Mouse (Mus musculus) retina, postnatal 1 day (tissue): ENCODE measurements at regions not wholly inside any gene's neighbourhood (a gene's known extent, or its start where the extent isn't known, plus 50 kb on each side); places are given as distances from the start of the nearest gene placed in this dataset.
"Not testable (repeated sequence)": the region's sequence is repeated elsewhere in the genome, so short reads cannot be mapped to it uniquely, and the experiment has no call there.

Source experiments
- DNase-seq: peaks from one replicate; pipeline ENCODE4 v3.0.0-alpha.2; 2012

GRCm38 (mm10) chr3:138609749-138610148 is 83.8 kb downstream of the Eif4e start:
- no peak for DNase-seq

- DNase-seq: no peak
These were observed 87.1 kb downstream of the Eif4e start for GRCm38 (mm10) chr3:138612884-138613653.

- DNase-seq: no peak
These were observed 87.7 kb downstream of the Eif4e start for GRCm38 (mm10) chr3:138613680-138614079.

- DNase-seq: no peak
These were observed 88.9 kb downstream of the Eif4e start for GRCm38 (mm10) chr3:138614899-138615298.

DNA sequence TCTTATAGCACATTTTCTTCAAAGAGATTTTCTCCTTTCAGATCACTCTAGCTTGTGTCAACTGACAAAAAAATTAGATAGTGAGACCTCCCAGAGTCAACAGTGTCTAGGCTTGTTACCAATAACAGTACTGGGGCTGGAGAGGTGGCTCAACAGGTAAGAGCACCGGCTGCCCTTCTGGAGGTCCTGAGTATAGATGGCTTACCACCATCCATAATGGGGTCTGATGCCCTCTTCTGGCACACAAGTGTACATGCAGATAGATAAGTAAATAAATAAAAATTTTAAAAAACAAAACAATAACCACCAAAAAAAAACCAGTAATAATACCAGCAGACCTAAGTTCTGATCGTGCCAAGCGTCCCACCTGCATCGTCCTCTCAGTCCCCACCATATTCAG is 94.3 kb downstream of the Eif4e start:
- DNase-seq: peak; percentile 26

DNA sequence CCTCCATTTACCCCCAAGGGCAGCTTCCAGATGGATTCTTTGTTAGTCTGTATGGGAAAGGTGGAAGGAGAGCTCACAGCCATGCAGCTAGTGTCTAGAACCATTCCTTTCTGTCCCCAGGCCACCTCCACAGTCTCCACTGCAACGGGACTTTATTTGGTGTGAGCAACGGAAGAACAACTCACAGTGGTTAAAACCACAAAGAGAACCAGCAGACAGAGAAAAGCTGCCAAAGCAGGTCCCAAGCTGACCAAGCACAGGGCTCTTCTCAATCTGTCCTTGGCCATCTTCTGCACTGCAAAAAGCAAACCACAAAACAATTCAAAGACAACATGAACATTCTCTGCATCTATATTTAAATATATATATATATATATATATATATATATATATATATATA is 98.1 kb downstream of the Eif4e start:
- DNase-seq: no peak

GRCm38 (mm10) chr3:138626230-138626629 is 100.3 kb downstream of the Eif4e start:
- no peak for DNase-seq

DNA sequence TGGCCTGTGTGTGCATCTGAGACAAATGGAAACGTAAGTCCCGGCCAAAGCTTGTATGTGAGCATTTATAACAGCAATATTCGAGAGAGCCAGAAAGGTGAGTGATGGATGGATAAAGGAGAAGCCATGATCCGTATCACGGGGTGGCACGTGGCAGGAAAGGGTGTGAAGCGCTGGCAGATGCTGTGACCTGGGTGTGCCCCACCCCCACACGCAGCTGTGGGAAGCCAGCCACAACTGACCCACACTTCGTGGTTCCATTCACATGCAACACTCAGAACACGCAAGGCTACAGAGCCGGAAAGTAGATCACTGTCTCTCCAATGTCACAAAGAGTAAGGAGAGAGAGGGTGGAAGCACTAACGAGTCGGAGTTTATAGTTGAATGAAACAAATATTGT is 104.3 kb downstream of the Eif4e start:
- DNase-seq: no peak

GRCm38 (mm10) chr3:138632086-138632485 is 106.1 kb downstream of the Eif4e start:
- DNase-seq: no peak

DNA sequence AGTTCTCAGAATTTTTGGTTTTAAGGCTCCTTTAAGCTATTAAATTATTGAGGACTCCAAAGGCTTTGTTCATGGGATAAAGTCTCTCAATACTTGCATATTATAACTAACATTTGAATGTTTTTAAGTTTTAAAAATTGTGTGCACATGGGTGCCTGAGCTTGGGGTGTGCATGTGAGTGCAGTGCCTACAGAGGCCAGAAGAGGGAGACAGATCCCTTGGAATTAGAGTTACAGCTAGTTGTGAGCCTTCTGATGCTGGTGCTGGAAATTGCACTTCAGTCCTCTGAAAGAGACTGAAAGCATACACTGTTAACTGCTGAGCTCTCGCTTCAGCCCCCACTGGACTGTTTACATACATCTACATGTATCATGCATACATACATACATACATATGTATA is 100.0 kb upstream of the Tspan5 start:
- DNase-seq: no peak

DNA sequence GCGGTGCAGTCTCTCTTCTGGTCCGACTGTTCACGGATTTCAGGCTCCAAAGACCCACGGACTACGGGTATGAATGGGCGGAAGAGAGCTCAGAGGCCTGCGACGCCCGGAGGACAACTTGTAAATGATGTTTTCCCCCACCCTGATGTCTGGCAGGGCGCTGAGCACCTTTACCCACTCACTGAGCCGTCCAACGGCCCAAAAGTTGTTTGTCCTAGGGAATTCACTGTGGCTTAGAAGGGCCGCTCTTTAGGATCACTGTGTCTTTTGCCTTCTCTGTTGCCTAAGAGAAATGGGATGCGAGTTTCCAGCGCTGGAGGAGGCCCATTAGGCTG is 98.1 kb upstream of the Tspan5 start:
- no peak for DNase-seq

- peak; percentile 81 for DNase-seq
These were observed 97.6 kb upstream of the Tspan5 start for GRCm38 (mm10) chr3:138644286-138644951.

GRCm38 (mm10) chr3:138645320-138645719 is 96.7 kb upstream of the Tspan5 start:
- peak; percentile 79 for DNase-seq

GRCm38 (mm10) chr3:138649699-138650098 is 92.3 kb upstream of the Tspan5 start:
- DNase-seq: no peak

- not testable (repeated sequence) for DNase-seq
These were observed 91.3 kb upstream of the Tspan5 start for GRCm38 (mm10) chr3:138650671-138651070.

GRCm38 (mm10) chr3:138651361-138652205 is 90.4 kb upstream of the Tspan5 start:
- DNase-seq: no peak

- DNase-seq: no peak
These were observed 89.8 kb upstream of the Tspan5 start for GRCm38 (mm10) chr3:138652206-138652605.

- no peak for DNase-seq
These were observed 89.3 kb upstream of the Tspan5 start for GRCm38 (mm10) chr3:138652685-138653084.

DNA sequence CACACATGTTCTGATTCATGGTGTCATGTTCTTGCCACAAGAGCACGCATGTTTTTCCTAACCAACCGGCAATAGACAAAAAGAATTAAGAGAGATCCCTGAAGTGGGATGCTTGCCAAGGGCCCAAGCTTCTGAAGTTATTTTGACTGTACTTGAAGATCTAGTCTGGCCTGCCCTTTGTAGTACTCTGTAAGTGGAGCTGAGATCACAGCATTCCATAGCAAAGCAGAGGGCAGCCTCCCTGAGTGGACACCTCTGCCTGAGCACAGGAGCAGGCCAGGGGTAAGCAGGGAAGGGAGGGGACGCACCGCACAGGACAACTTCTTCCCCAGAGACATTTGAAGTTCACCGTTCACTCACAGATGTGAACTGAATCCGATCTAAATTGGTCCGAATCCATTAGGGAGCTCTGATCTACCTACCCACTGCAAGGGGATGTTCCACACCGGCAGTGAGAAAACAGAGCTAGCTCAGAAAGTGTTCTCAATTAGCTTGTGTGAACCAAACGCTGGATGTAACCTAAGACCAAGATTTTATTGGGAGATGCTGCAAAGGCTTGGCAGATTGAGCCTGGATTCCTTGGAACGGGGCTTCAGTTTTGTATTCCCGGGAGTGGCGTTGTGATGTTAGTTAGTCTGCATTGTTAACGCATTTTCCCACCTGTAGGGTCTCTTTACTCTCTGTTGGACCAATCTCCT is 88.3 kb upstream of the Tspan5 start:
- no peak for DNase-seq

DNA sequence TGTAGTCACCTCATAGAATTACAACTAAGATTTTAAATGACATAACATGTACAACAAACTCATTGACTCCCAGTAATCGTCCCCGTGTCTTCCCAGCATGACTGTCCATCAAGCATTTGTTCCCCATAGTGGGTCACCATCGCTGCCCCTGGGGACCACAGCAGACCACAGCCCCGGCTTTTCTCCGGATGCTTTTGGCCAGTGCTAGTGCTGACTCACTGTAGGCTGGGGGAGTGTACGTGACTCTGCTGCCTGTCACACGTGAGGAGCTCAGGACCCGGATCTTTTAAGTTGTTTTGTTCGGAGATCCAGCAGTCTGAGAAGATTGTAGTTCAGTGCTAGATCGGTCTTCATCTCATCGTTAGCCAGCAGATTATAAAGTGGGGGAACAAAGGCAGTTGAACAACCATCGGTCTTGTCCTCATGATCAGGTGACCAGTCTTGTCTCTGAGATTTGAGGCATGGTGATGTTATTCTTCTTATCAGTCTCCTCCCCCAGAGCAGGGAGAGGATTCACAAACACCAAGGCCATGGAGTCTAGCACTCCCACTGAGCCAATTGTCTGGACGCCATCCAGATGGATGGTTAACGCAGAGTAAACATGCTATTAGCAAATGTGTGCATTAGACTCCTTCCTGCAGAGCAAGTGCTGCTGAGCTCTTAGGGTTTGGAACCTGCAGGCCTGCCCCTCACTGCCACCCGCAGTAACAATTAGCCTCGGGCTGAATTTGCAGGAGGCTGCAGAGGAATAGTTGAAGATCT is 87.2 kb upstream of the Tspan5 start:
- peak; percentile 44 for DNase-seq

DNA sequence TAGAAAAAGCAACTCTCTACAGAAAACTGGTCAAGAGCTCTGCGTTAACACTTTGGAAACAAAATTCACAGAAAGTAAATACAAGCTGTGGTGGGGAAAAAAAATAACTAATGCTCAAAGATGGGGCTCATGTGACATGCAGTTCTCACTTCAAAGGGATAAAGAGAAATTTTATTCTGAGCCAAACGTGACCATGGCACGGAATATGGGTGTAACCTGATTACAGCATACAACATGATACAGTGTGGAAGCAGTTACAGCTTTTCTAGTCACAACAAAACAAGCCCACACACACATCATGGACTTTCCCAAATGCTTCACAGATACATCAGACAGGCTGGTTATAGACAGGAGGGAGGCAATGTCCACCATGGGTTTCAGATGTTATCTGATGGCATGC is 86.5 kb upstream of the Tspan5 start:
- DNase-seq: no peak

DNA sequence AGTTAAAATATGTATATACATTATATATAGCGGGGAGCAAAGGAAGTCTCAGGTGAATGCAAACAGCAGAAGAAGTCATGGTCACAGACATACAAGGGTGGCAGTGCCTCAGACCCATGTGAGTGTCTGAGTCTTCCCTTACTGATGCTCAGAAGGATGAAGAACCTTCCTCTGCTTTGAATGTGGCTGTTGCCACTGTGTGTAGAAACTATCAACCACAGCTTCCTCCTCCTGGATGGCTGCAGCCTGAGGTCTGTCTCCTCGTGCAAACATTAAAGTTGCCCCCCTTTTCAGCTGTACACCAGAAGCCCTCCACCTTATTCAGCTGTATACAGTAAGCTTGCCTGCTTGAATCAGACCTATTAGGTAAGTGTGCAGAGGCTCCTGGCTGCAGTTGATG is 79.4 kb upstream of the Tspan5 start:
- DNase-seq: no peak
